Mouse (Mus musculus) embryonic fibroblast, embryonic 13.5 days (primary cell): ENCODE results near the gene Stk35.

Experiments used
- CTCF ChIP-seq: IDR thresholded peaks from 2 replicates; pipeline ENCODE4 v1.5.1; 2011; ENCODE audit warnings: mild to moderate bottlenecking, control low read depth, low read length, moderate library complexity, borderline replicate concordance; ENCODE audit not compliant: insufficient read depth
- POLR2A ChIP-seq: IDR thresholded peaks from 2 replicates; pipeline ENCODE4 v1.6.1; 2011; ENCODE audit warnings: low read depth, mild to moderate bottlenecking, control low read depth, low read length, moderate library complexity

DNA sequence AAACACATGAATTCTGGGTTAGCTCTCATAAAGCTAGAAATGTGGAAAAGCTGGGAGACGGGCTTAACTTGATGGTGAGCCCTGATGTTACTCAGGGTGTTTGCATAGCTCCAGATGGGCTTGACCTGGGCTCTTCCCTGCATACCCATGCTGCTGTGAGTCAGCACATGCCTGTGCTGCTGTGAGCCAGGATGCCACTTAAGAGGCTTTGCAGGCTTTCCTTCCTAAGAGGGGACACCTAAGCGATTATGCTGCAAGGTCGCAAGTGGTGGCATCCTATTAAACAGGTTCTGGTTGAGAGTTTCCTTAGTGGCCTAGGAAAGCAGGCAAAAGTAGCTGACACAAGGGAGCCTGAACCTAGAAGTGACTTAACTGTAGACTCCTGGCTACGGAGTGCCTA, 5.2 kb downstream of the Stk35 start:
- TF ChIP-seq CTCF: no peak
- TF ChIP-seq POLR2A: no peak
